Mouse (Mus musculus) urinary bladder, postnatal 14 days (tissue): ENCODE results near the gene Setdb2.
"Not testable (repeated sequence)": the region's sequence is repeated elsewhere in the genome, so short reads cannot be mapped to it uniquely, and the experiment has no call there.

Source experiments
- DNase-seq: peaks from one replicate; pipeline ENCODE4 v3.0.0; 2021; ENCODE audit warnings: low spot score

Gene Setdb2

GRCm38 (mm10) chr14:59440558-59441471 is at the start of gene Setdb2, which contains the start of gene Cab39l:
TSS of gene Setdb2 (minus strand) at chr14:59440884.
TSS of gene Cab39l (plus strand) at chr14:59440972.
- peak; percentile 95 for DNase-seq

DNA sequence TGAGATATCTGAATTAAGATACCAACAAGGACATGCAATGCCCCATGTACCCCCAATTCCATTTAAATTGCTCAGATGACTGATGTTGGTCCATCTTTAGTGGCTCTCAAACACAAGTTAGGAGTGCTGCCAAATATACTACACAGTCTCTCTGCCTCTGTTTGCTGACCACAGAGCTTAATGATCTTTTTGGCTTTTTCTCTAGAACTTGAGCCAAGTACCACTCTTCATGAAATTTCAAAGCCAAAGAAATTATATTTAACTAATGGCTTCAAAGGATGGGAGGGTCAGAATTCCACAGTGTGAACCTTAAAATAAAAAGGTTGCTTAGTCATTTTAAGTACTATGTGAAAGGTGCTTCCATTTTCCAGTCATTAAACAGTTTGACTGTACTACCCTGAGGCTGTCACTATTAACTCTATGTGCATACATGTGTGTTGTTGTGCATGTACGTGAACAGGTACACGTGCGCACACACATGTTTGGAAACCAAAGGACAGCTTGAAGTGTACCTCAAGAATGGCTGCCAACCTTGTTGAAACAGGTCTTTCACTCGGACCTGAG is 44.6 kb upstream of the Setdb2 start:
- no peak for DNase-seq

DNA sequence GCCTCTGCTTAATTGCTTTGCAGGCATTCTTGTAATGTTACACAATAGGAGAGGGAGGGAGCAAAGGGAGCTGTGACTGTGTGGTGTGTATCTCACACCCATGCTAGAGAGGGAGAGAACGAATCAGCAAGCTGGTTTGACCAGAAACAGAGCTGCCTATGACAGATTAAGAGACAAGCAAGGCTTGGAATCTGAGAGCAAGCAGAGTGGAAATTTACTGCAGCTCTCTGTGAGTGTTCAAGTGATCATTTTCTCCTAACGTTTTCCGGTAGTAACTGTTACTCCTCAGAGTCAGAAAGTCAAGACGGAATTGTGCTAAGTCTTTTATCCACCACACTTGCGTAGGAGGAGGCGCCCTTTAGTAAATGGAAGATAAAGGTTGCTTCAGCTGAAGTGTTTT is 38.0 kb upstream of the Setdb2 start:
- peak; percentile 48 for DNase-seq

- no peak for DNase-seq
Measured at GRCm38 (mm10) chr14:59470781-59471180, 30.1 kb upstream of the Setdb2 start.

GRCm38 (mm10) chr14:59467798-59468197 is 27.1 kb upstream of the Setdb2 start:
- peak; percentile 10 for DNase-seq

- DNase-seq = no peak
Measured at GRCm38 (mm10) chr14:59466503-59466902, 25.8 kb upstream of the Setdb2 start.

GRCm38 (mm10) chr14:59447981-59448380 is 7.3 kb upstream of the Setdb2 start:
- no peak for DNase-seq

DNA sequence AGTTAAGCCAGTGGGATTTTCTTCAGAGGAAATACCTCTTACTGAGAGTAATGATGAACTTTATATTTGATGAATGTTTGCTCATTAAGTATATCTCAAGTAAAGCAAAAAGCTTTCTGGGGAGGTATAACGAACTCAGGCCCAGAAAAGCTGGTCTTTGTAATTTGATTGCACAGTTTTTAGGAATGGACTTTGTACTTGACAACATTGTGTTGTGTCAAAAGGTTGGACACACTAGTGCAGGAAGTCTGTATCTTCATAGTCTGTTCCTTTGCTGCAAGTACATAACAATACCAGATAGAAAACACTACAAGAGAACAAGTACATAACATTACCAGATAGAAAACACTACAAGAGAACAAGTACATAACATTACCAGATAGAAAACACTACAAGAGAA is 4.7 kb upstream of the Setdb2 start:
- no peak for DNase-seq

GRCm38 (mm10) chr14:59441472-59441805 is 755 bp upstream of the Setdb2 start:
- no peak for DNase-seq

- no peak for DNase-seq
Measured at GRCm38 (mm10) chr14:59440039-59440438, 645 bp downstream of the Setdb2 start.

GRCm38 (mm10) chr14:59438505-59438904 is 2.2 kb downstream of the Setdb2 start:
- no peak for DNase-seq

DNA sequence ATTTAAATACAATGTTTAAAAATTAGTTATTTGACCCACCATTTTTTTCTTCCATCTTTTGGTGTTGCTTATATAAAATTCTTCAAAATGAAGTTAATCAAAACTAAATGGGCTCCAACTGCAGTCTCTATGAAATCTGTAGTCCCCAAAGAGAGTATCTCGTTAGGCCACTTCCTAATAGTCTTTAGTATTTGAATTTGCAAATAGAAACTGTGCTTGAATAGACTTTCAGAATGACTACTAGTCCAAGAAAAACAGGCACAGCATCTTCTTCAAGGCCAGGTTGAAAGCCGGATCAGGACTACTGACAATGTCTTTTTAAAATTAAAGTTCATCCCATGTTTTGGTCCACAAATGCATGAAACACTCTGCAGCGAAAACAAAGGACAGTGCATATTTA is 3.3 kb downstream of the Setdb2 start:
- no peak for DNase-seq

GRCm38 (mm10) chr14:59435206-59435605 is 5.5 kb downstream of the Setdb2 start:
- DNase-seq = no peak

DNA sequence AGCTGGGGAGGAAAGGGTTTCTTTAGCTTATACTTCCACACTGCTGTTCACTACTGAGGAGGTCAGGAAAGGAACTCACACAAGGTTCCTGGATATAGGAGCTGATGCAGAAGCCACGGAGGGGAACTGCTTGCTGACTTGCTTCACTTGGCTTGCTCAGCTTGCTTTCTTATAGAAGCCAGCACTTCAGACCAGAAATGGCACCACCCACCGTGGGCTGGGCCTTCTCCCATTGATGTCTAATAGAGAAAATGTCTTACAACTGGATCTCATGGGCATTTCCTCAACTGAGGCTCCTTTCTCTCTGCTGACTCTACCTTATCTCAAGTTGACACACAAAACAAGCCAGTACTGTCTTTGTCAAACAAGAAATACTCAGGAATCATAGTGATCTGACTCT is 6.8 kb downstream of the Setdb2 start:
- no peak for DNase-seq

DNA sequence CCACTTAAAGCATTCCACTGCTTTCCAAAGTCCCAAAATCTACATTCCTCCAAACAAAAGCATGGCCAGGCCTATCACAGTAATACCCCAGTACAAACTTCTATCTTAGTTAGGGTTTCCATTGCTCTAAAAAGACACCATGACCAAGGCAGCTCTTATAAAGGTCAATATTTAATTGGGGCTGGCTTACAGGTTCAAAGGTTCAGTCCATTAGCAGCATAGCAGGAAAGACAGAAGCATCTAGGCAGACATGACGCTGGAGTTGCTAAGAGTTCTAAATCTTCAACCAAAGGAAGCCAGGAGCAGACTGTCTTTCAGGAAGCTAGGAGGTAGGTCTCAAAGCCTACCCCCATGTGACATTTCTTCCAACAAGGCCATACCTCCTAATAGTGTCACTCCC is 10.1 kb downstream of the Setdb2 start:
- DNase-seq = no peak

- no peak for DNase-seq
Measured at GRCm38 (mm10) chr14:59422912-59423663, 17.6 kb downstream of the Setdb2 start.

- DNase-seq = no peak
Measured at GRCm38 (mm10) chr14:59418171-59418570, 22.5 kb downstream of the Setdb2 start.

DNA sequence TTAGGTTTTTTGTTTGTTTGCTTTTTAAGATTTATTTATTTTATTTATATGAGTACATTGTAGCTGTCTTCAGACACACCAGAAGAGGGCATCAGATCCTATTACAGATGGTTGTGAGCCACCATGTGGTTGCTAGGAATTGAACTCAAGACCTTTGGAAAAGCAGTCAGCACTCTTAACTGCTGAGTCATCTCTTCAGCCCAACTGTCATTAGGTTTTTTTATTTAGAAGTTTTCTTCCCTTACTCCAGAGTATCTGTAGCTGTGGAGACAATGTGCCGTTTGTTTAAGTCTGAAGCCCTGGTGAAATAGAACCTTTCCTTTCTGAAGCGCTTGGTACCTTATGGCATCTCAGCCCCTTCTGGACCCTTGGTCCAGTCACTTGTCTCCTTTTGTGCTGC is 25.7 kb downstream of the Setdb2 start:
- not testable (repeated sequence) for DNase-seq

- DNase-seq = no peak
Measured at GRCm38 (mm10) chr14:59396999-59397398, 43.7 kb downstream of the Setdb2 start.

- no peak for DNase-seq
Measured at GRCm38 (mm10) chr14:59395281-59395680, 45.4 kb downstream of the Setdb2 start, which contains the start of gene Phf11c. TSS of gene Phf11c (minus strand) at chr14:59395381.

GRCm38 (mm10) chr14:59390181-59390580 is 50.5 kb downstream of the Setdb2 start:
- DNase-seq = peak; percentile 29

GRCm38 (mm10) chr14:59389532-59389931 is 51.2 kb downstream of the Setdb2 start:
- DNase-seq = no peak
